Mouse (Mus musculus) kidney, postnatal 25 days (tissue): ENCODE measurements around the gene Prl2c5.
A peak's percentile ranks its signal among the peaks of the same experiment; 100 is the strongest.
"Not testable (repeated sequence)": the region's sequence is repeated elsewhere in the genome, so short reads cannot be mapped to it uniquely, and the experiment has no call there.

Source experiments
- DNase-seq, 2 experiments: peaks; one replicate each; pipeline ENCODE4 v3.0.0; 2021; ENCODE audit warnings: mixed read lengths in 2 of 2

The Prl2c5 gene

GRCm38 (mm10) chr13:13182415-13182814, at the start of gene Prl2c5:
TSS of gene Prl2c5 (plus strand) at chr13:13182715.
- not testable (repeated sequence) for DNase-seq

GRCm38 (mm10) chr13:13162777-13163485, 19.6 kb upstream of the Prl2c5 start:
- not testable (repeated sequence) for DNase-seq

GRCm38 (mm10) chr13:13168631-13169030, 13.9 kb upstream of the Prl2c5 start:
- not testable (repeated sequence) for DNase-seq

DNA sequence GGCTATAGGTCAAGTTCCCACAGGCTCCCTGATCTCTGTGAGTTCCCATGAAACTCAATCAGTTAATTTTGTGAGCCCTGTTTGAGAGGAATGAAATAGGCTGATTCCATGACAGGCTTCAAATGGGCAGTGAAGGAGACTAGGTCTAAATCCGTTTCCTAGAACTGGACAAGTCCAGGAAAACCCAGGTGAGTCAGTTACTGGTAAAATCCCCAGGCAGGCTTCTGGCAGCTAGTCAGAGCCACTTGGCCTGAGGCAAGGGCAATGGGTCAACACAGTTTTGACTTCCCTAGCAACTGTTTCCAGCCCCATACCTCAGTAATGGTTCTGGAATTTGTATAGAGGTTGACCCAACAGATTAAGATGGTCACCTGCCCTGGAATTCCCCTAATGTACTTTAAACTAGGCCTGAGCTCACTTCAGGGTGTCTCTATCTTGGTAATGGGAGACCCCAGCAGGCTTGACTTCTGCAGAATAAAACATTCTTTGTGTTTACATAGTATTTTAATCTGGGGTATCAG, 8.8 kb upstream of the Prl2c5 start:
- peak; percentile 1 to 29 for DNase-seq

DNA sequence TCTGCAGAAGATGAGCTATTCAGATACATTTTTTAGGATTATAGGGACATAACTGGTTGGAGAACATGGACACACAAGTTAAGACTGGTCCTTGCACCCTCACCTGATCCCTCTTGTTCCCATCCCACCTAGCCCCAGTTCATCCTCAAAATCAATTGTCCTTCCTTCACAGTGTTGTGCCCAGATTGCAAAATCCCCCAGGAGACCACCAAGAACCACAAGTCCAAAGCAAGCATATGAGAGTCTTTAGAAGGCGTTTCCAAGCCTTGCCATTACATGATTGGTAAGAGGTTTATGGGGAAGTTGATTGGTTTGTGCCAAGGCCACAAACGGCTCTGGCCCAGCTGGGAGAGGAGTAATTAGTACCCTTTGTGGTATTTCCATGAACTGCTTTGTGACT, 6.8 kb upstream of the Prl2c5 start:
- DNase-seq: not testable (repeated sequence)

DNA sequence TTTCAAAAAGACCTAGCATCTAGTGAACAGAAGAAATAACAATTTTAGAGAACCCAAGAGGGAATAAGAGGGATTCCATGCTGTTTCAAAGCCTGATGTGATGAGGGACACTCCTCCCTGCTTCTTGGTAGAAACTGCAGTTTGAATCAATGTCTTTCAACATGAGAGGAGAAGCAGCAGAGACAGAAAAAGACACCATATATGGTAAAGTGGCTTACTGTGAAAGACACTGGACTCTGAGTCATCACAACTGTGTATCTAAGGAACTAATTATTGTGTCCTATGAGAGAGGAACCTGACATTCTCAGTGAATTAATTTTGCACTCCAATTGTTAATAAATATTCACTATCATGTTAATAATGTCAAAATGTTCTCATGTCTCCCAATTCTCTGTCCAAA, 28.7 kb downstream of the Prl2c5 start:
- DNase-seq: not testable (repeated sequence)

GRCm38 (mm10) chr13:13216363-13216762, 33.8 kb downstream of the Prl2c5 start:
- peak; percentile 12 to 41 for DNase-seq

GRCm38 (mm10) chr13:13220231-13220630, 37.7 kb downstream of the Prl2c5 start:
- not testable (repeated sequence) for DNase-seq

- DNase-seq: peak; percentile 42 to 84
These were observed 54.9 kb downstream of the Prl2c5 start for GRCm38 (mm10) chr13:13237456-13237855.
